Mouse (Mus musculus) hindbrain, embryonic 14.5 days (tissue): ENCODE measurements around the gene Gm7579. TPM values are rescaled to one million over a fixed set of nuclear protein-coding genes. Genes with fewer than 3 reads are reported as not detected.

Experiments
- polyA plus RNA-seq: library from polyadenylated mRNA; unstranded; fragments of >200 nt; fragmentation: Nextera tagmentation; extraction: Ambion mirVana; gene quantifications from 2 replicates; pipeline ENCODE4 v1.2.1, GENCODE M21; 2014

Gm7579 gene
- polyA plus RNA-seq, 1 experiment from 2014 or later = not detected

Other genes with a start within 250 kb of the Gm7579 start
- gene Mob2, start 150.8 kb upstream of the Gm7579 start, polyA plus RNA-seq = 46.4 and 50.2 TPM in 2 replicates
- 133 and 142 TPM in 2 replicates for gene Dusp8, start 116.0 kb upstream of the Gm7579 start, polyA plus RNA-seq
- gene Gm45618, start 91.1 kb upstream of the Gm7579 start, polyA plus RNA-seq = not detected in 2 replicates
- gene Gm39115, start 75.8 kb upstream of the Gm7579 start, polyA plus RNA-seq = not detected in 2 replicates
- 0.15 TPM in 1 of 2 replicates, not detected in the other for gene Gm45337, start 67.3 kb upstream of the Gm7579 start, polyA plus RNA-seq
- gene Gm29735, start 54.7 kb upstream of the Gm7579 start, polyA plus RNA-seq = not detected in 2 replicates
- gene Gm4553, start 46.1 kb upstream of the Gm7579 start, polyA plus RNA-seq = not detected in 2 replicates
- gene Krtap5-2, start 35.9 kb upstream of the Gm7579 start, polyA plus RNA-seq = not detected in 2 replicates
- not detected in 2 replicates for gene Gm10153, start 21.5 kb upstream of the Gm7579 start, polyA plus RNA-seq
- not detected in 2 replicates for gene Krtap5-3, start 10.5 kb upstream of the Gm7579 start, polyA plus RNA-seq
- not detected in 2 replicates for gene Krtap5-5, start 18.1 kb downstream of the Gm7579 start, polyA plus RNA-seq
- gene Gm40460, start 29.2 kb downstream of the Gm7579 start, polyA plus RNA-seq = not detected in 2 replicates
- not detected in 2 replicates for gene Gm2431, start 46.5 kb downstream of the Gm7579 start, polyA plus RNA-seq
- not detected in 2 replicates for gene Gm4559, start 62.5 kb downstream of the Gm7579 start, polyA plus RNA-seq
- not detected in 2 replicates for gene Krtap5-1, start 85.3 kb downstream of the Gm7579 start, polyA plus RNA-seq
- gene Krtap5-4, start 91.7 kb downstream of the Gm7579 start, polyA plus RNA-seq = not detected in 2 replicates
- gene Ifitm10, start 161.9 kb downstream of the Gm7579 start, polyA plus RNA-seq = 6.4 and 7.3 TPM in 2 replicates
- gene Gm49369, start 170.8 kb downstream of the Gm7579 start, polyA plus RNA-seq = not detected in 2 replicates
- 313 and 325 TPM in 2 replicates for gene Ctsd, start 176.2 kb downstream of the Gm7579 start, polyA plus RNA-seq
- not detected in 2 replicates for gene Syt8, start 223.0 kb downstream of the Gm7579 start, polyA plus RNA-seq
- 1.0 TPM in 1 of 2 replicates, not detected in the other for gene Tnni2, start 229.9 kb downstream of the Gm7579 start, polyA plus RNA-seq
- 4.8 and 8.2 TPM in 2 replicates for gene Lsp1, start 248.9 kb downstream of the Gm7579 start, polyA plus RNA-seq